Mouse (Mus musculus): ENCODE data around the gene Tmod4.

DNA sequence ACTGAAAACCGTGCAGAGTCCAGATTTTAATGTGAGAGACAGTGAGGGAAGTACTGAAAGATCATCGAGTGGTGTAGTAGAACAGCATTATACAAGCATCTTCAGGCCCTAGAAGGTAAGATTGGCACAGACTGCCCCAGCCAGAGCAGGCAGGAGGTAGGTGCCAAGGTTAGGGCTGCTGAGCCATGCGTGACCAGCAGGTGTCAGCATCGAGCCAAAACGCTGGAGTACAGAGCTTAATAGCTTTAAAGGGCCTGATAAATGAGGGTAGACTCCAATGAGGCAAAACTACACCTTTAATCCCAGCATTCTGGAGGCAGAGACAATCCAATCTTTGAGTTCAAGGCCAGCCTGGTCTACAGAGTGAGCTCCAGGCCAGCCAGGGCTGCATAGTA, 18.3 kb downstream of the Tmod4 start:
- TF ChIP-seq CTCF (conservative IDR thresholded peaks at IDR 0.05; ENCODE audit: insufficient read depth, insufficient read length, low read depth, low read length), result peak; percentile 99; the same call in 1 of the 2 replicates
- no peak for TF ChIP-seq POLR2A (IDR thresholded peaks at IDR 0.05; ENCODE audit: low read depth, low read length)
